Mouse (Mus musculus) kidney, embryonic 15.5 days (tissue): ENCODE measurements at regions not wholly inside any gene's neighbourhood (a gene's known extent, or its start where the extent isn't known, plus 50 kb on each side); places are given as distances from the start of the nearest gene placed in this dataset.

Experiments
- ATAC-seq: fragments of 200-750 bp; cut with Nextera tagmentation; replicated peaks from 2 replicates; pipeline ENCODE4 v1.8.0; 2017; ENCODE audit warnings: moderate TSS enrichment; ENCODE audit not compliant: low FRiP score
- H3K27ac ChIP-seq: fragments of 300-500 bp; sonication (generic); 2 replicates; pipeline ENCODE4 v1.5.1; 2015; ENCODE audit warnings: mild to moderate bottlenecking, inconsistent platforms
- H3K27me3 ChIP-seq: fragments of 300-500 bp; sonication (generic); 2 replicates; pipeline ENCODE4 v1.6.1; 2015; ENCODE audit warnings: inconsistent platforms
- H3K36me3 ChIP-seq: fragments of 300-500 bp; sonication (generic); 2 replicates; pipeline ENCODE4 v1.6.1; 2015; ENCODE audit warnings: inconsistent platforms
- H3K4me1 ChIP-seq: fragments of 300-500 bp; sonication (generic); 2 replicates; pipeline ENCODE4 v1.6.1; 2015; ENCODE audit warnings: inconsistent platforms
- H3K4me2 ChIP-seq: fragments of 300-500 bp; sonication (generic); 2 replicates; pipeline ENCODE4 v1.6.1; 2015; ENCODE audit warnings: moderate library complexity, mild to moderate bottlenecking, inconsistent platforms
- H3K4me3 ChIP-seq: fragments of 300-500 bp; sonication (generic); replicated peaks from 2 replicates; pipeline ENCODE4 v1.5.1; 2015; ENCODE audit warnings: mild to moderate bottlenecking, inconsistent platforms
- H3K9ac ChIP-seq: fragments of 300-500 bp; sonication (generic); 2 replicates; pipeline ENCODE4 v1.6.1; 2015; ENCODE audit warnings: mild to moderate bottlenecking, inconsistent platforms
- H3K9me3 ChIP-seq: fragments of 300-500 bp; sonication (generic); replicated peaks from 2 replicates; pipeline ENCODE4 v1.6.1; 2016; ENCODE audit warnings: inconsistent platforms
- whole genome bisulfite sequencing: fragments of 180-500 bp; shearing (Covaris S2); methylation state at CpG from one replicate; pipeline ENCODE4 v1.1.7; 2015; ENCODE audit warnings: mixed read lengths; 5-methylcytosine and 5-hydroxymethylcytosine counted together

GRCm38 (mm10) chr19:27161933-27162332 is 54.4 kb upstream of the Vldlr start:
- Histone ChIP-seq H3K9ac (no peak overlapping the region), H3K36me3 (no peaks in the 10 kb centered on the region), H3K27me3 (no peaks in the 10 kb centered on the region), H3K4me2 (no peak overlapping the region), H3K27ac (no peak overlapping the region), H3K4me1 (peaks cover 4% of the 10 kb centered on the region; the same call in 1 of the 2 replicates), H3K4me3 (no peak overlapping the region), H3K9me3 (no peaks in the 10 kb centered on the region)
- ATAC-seq, result no peak
- 61% methylated on average over 4 of the region's 4 CpGs for WGBS
